Mouse (Mus musculus) neutrophil, adult 65 days (primary cell): ENCODE data around the gene Ppef2. TPM values are rescaled to one million over a fixed set of nuclear protein-coding genes. Genes with fewer than 3 reads are reported as not detected.

ENCODE experiments used
- total RNA-seq: library from RNA; stranded (reverse); gene quantifications from 2 replicates; pipeline ENCODE4 v1.2.4, GENCODE M21; 2023

The Ppef2 gene
- 0.61 and 1.2 TPM in 2 replicates for total RNA-seq

DNA sequence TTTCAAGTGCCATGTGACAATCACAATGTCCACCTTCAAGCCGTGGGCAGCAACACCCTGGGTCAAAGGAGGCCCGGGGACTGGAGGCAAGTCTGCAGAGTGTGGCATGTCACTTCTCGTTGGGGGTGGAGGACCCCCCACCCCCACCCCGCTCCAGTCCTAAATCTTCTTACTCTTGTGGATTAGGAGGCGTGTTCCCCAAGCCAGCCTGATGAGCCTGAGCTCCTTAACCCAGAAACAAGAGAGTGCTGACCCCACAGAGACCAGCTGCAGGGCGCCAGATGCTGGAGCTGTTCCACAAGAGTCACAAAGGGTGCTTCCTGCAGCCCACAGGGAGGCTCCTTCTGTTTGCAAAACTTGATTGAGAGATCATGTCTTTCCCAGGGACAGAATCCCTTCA lies at the start of gene Ppef2:
Gene Ppef2, minus strand, starts transcription at position 61 of the 400 bp plus-strand sequence.

DNA sequence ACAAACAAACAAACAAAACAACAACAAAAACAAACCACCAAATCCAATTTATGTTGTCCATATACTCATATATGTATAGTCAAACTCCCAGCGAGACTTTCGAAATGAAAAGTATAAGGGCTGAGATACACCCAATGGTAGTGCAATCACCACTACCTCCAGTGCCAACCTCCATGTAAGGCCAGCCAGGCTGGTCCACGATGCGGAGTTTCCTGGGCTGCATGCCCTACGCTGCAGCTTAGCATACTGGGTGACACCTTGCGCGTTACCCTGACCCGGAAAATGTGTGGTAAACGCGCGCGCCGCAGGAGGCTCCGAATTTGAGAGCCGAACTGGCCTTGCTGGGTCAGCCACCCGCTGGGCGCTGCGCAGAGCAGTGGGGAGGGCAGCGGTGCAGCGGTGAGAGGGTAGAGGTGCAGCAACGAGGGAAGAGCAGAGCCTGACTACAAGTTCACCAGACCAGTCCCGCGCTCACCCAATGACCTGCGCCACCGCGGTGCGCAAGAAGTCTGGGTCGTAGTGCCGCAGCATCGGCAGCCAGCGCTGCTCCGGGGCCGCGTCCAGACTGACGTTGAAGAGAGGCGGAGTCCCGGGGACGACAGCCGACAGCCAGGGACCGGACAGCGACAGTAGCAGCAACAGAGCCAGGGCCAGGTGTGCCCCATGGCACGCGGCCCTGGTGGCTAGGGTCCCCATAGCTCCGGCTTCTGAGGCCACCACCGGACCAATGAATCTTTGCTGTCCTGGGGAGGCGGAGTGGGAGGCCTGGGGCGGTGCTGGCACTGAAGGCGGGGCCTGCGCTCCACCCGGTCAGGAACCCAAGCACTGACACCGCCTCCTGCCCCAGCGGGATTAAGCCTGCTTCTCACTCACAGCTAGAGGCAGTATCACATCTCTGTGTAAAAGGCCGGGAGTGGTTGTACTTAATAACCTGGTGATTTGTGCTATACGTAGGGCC lies 21.6 kb upstream of the Ppef2 start, which contains the start of gene Naaa:
Gene Naaa, minus strand, starts transcription at position 734 of the 958 bp plus-strand sequence.

GRCm38 (mm10) chr5:92215308-92215707 lies 40.8 kb downstream of the Ppef2 start, which contains the start of gene U90926:
Gene U90926 (minus strand): TSS chr5:92215408.

Other genes starting within 250 kb of the Ppef2 start
- gene Cdkl2, start 212.4 kb downstream of the Ppef2 start, total RNA-seq, result 0.41 and 0.82 TPM in 2 replicates
- gene G3bp2, start 172.6 kb downstream of the Ppef2 start, total RNA-seq, result 52.3 and 78.7 TPM in 2 replicates
- 34.7 and 45.6 TPM in 2 replicates for gene Uso1, start 118.3 kb downstream of the Ppef2 start, total RNA-seq
- gene U90926, start 40.9 kb downstream of the Ppef2 start, total RNA-seq, result not detected in 2 replicates
- gene Naaa, start 21.9 kb upstream of the Ppef2 start, total RNA-seq, result 63.6 and 64.2 TPM in 2 replicates
- 20.2 and 22.5 TPM in 2 replicates for gene Sdad1, start 54.2 kb upstream of the Ppef2 start, total RNA-seq
- 0.54 TPM in 1 of 2 replicates, not detected in the other for gene Cxcl9, start 71.8 kb upstream of the Ppef2 start, total RNA-seq
- 0.92 TPM in 1 of 2 replicates, not detected in the other for gene Art3, start 75.5 kb upstream of the Ppef2 start, total RNA-seq
- gene Cxcl10, start 92.6 kb upstream of the Ppef2 start, total RNA-seq, result 3.9 and 6.8 TPM in 2 replicates
- gene Nup54, start 178.9 kb upstream of the Ppef2 start, total RNA-seq, result 34.9 and 42.5 TPM in 2 replicates